Comparison of ENCODE assay signal across 25 mouse cellular contexts in genomic region chr4:134047648-134048047, GRCm38 (mm10). TPM values are rescaled to one million over a fixed set of nuclear protein-coding genes. Genes with fewer than 3 reads are reported as not detected.
"Had no signal": no experiment of that assay in that cellular context is flagged by ENCODE, and none has a peak within 500 bp of the region (broad histone marks: within the 10 kb centered on the region; RNA-seq: fewer than 3 reads in every experiment).

No protein-coding gene starts in this region.

- H3K4me3 ChIP-seq: lung, embryonic 15.5 days; midbrain, embryonic 10.5 days; midbrain, embryonic 12.5 days; neural tube, embryonic 13.5 days; neural tube, embryonic 15.5 days; stomach, embryonic 15.5 days had no signal

- DNase-seq: lung, adult 18-20 months; lung, postnatal 14 days; lung, postnatal 4 days; midbrain, embryonic 14.5 days; retina, postnatal 1 day; right cerebral cortex, adult 18-20 months; right cerebral cortex, postnatal 25 days; right cerebral cortex, postnatal 4 days; spleen, adult 18-20 months; thymus, adult 18-20 months; thymus, postnatal 14 days; thymus, postnatal 36 days had no signal

- H3K4me1 ChIP-seq: midbrain, embryonic 12.5 days had no signal

- ATAC-seq: lung, postnatal 0 days; midbrain, embryonic 16.5 days had no signal

RNA-seq across cellular contexts. Expression of gene Zfp683, which starts 6.0 kb away (rescaled TPM):
- total RNA-seq: megakaryocyte-erythroid progenitor cell, adult 5-6 weeks had no signal
- polyA plus RNA-seq: liver, embryonic 16.5 days; lung, embryonic 15.5 days; lung, postnatal 0 days; midbrain, embryonic 10.5 days; midbrain, embryonic 12.5 days; midbrain, embryonic 14.5 days; midbrain, embryonic 16.5 days; neural tube, embryonic 11.5 days; neural tube, embryonic 13.5 days; neural tube, embryonic 15.5 days; stomach, embryonic 15.5 days; stomach, postnatal 0 days had no signal

RNA-seq across cellular contexts. Expression of gene Lin28a, which starts 29.0 kb away (rescaled TPM):
- polyA plus RNA-seq: lung, postnatal 0 days; small intestine, adult 2 months; stomach, postnatal 0 days had no signal
